Mouse (Mus musculus) adrenal gland, adult (tissue): Measurements from ENCODE around the gene Fbf1.
"Not testable (repeated sequence)": the region's sequence is repeated elsewhere in the genome, so short reads cannot be mapped to it uniquely, and the experiment has no call there.

Experiments
- DNase-seq, 2 experiments: peaks; one replicate each; pipeline ENCODE4 v3.0.0; 2022 to 2023; ENCODE audit warnings: low spot score in 1 of 2; ENCODE audit not compliant: inconsistent age in 2 of 2

Fbf1 gene

GRCm38 (mm10) chr11:116138096-116138467 is 29.9 kb downstream of the Fbf1 start:
- DNase-seq = no peak

GRCm38 (mm10) chr11:116134171-116134570 is 33.8 kb downstream of the Fbf1 start:
- no peak for DNase-seq

- DNase-seq = no peak
Measured at GRCm38 (mm10) chr11:116133497-116133896, 34.5 kb downstream of the Fbf1 start.

GRCm38 (mm10) chr11:116132366-116133333 is 35.3 kb downstream of the Fbf1 start:
- DNase-seq = peak; percentile 58 to 71

- DNase-seq = peak in 1 of 2 experiments; percentile 61
Measured at GRCm38 (mm10) chr11:116131349-116132170, 36.4 kb downstream of the Fbf1 start.

- peak; percentile 91 to 95 for DNase-seq
Measured at GRCm38 (mm10) chr11:116130488-116131205, 37.3 kb downstream of the Fbf1 start, which contains the start of gene Trim65. TSS of gene Trim65 (minus strand) at chr11:116131128.

- no peak for DNase-seq
Measured at GRCm38 (mm10) chr11:116129993-116130487, 37.9 kb downstream of the Fbf1 start.

- no peak for DNase-seq
Measured at GRCm38 (mm10) chr11:116129091-116129790, 38.7 kb downstream of the Fbf1 start.

- DNase-seq = no peak
Measured at GRCm38 (mm10) chr11:116127986-116128385, 40.0 kb downstream of the Fbf1 start.

GRCm38 (mm10) chr11:116127156-116127980 is 40.6 kb downstream of the Fbf1 start, which contains the start of gene Trim47:
TSS of gene Trim47 (minus strand) at chr11:116127210.
- DNase-seq = peak; percentile 86 to 93

- DNase-seq = no peak
Measured at GRCm38 (mm10) chr11:116126261-116126660, 41.7 kb downstream of the Fbf1 start.

GRCm38 (mm10) chr11:116121731-116122245 is 46.2 kb downstream of the Fbf1 start:
- not testable (repeated sequence) for DNase-seq

GRCm38 (mm10) chr11:116117819-116118218 is 50.1 kb downstream of the Fbf1 start:
- DNase-seq = peak in 1 of 2 experiments; percentile 22

- DNase-seq = no peak
Measured at GRCm38 (mm10) chr11:116117241-116117640, 50.7 kb downstream of the Fbf1 start.

GRCm38 (mm10) chr11:116111611-116112203 is 56.3 kb downstream of the Fbf1 start:
- DNase-seq = peak in 1 of 2 experiments; percentile 32

- no peak for DNase-seq
Measured at GRCm38 (mm10) chr11:116111067-116111466, 56.9 kb downstream of the Fbf1 start.

GRCm38 (mm10) chr11:116110540-116110939 is 57.4 kb downstream of the Fbf1 start:
- DNase-seq = no peak

- peak; percentile 83 to 88 for DNase-seq
Measured at GRCm38 (mm10) chr11:116110131-116110530, 57.8 kb downstream of the Fbf1 start.
